Mouse (Mus musculus) brain, embryonic 14.5 days (tissue): ENCODE data around the gene Sumo1.

Source experiments
- CTCF ChIP-seq: fragments of 200-500 bp; IDR thresholded peaks from 2 replicates; pipeline ENCODE4 v1.5.1; 2012; ENCODE audit warnings: inconsistent platforms, mild to moderate bottlenecking, moderate library complexity, borderline replicate concordance; ENCODE audit not compliant: insufficient read depth, insufficient read length; ENCODE audit errors: extremely low read depth
- POLR2A ChIP-seq: fragments of 200-500 bp; IDR thresholded peaks from 2 replicates; pipeline ENCODE4 v1.6.1; 2012; ENCODE audit warnings: mild to moderate bottlenecking, inconsistent platforms, borderline replicate concordance; ENCODE audit not compliant: poor library complexity, insufficient read depth, insufficient read length, severe bottlenecking; ENCODE audit errors: extremely low read depth

DNA sequence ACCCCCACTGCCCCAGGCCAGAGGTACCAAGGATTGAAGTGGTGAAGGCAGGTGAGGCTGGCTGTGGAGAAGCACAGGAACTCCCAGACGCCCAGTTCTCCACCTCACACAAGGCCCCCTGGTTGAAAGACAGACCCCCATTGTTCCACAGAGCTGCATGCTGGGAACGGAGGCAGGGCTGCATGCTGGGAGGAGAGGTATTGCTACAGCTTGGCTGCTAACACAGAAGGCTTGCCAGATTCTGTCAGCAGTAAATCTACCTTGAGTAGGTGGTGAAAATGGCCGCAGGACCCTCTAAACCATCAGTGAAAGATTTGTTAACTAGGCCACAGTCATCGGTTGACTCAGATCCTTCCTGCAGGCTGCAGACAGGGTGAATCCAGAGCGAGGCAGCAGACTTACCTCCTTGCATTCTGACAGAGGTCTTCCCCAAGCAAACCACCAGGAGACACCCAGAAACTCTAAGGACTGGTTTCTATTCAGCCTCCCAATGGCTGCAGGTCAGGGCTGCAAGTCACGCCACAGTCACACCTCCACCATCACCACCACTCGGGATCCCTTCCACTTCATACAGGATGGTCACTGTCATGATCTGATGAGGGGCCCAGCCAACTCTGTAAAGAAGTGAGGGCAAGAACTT lies 121.5 kb downstream of the Sumo1 start:
- TF ChIP-seq CTCF, result no peak
- TF ChIP-seq POLR2A, result no peak
